Mouse (Mus musculus): ENCODE results near the gene Ndfip2. TPM values are rescaled to one million over a fixed set of nuclear protein-coding genes. Genes with fewer than 3 reads are reported as not detected.

Ndfip2 gene
- polyA plus RNA-seq, 1 experiment from 2014 or later: 64.2 TPM

DNA sequence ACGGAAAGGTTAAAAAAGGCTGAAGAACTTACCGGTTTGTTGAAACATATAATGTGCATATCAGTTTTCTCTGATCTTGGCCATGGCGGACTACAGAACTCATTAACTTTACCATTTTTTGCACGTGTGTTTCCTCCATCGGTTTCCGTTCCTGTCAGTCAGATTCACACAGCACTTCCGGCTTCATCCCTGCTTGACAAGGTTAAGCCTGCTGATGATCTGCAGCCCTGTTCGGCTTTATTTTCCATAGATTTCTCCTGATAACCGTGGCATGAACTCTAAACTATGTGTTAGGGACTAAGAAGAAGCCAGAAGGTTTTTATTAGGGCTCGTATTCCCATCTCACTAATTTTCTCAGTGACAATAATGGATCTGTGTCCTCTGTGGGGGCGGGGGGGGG is 95.7 kb downstream of the Ndfip2 start:
- Histone ChIP-seq H3K9me3 (ENCODE audit: control insufficient read depth, low read length) (no peaks in the 10 kb centered on the region), H3K27ac (replicated peaks) (no peak overlapping the region), H3K4me1 (replicated peaks; ENCODE audit: control insufficient read depth, insufficient read depth) (no peaks in the 10 kb centered on the region), H3K36me3 (ENCODE audit: control insufficient read depth, insufficient read depth, low read length) (no peaks in the 10 kb centered on the region), H3K9ac (ENCODE audit: low read length) (no peak overlapping the region), H3K27me3 (ENCODE audit: control insufficient read depth, insufficient read depth, low read length) (no peaks in the 10 kb centered on the region), H3K4me3 (ENCODE audit: low read depth, low read length) (no peak overlapping the region), H3K4me2 (replicated peaks; ENCODE audit: low read depth) (no peak overlapping the region)
- ATAC-seq (ENCODE audit: low FRiP score, low TSS enrichment) (no peak), DNase-seq (ENCODE audit: low spot score) (no peak)
- TF ChIP-seq CTCF (IDR thresholded peaks at IDR 0.05; ENCODE audit: low read depth): no peak
- TF ChIP-seq EP300 (optimal IDR thresholded peaks at IDR 0.05): no peak
- 46% methylated on average over 11 of the region's 11 CpGs for WGBS

Other genes starting within 250 kb of the Ndfip2 start
- 15.2 and 15.6 TPM in 2 replicates for gene Rbm26, start 81.2 kb upstream of the Ndfip2 start, polyA plus RNA-seq (2015; fragmentation: Nextera tagmentation; extraction: Ambion mirVana)

Measured in stomach, postnatal 0 days (tissue).